Mouse (Mus musculus): ENCODE measurements around the gene Tmed8.

DNA sequence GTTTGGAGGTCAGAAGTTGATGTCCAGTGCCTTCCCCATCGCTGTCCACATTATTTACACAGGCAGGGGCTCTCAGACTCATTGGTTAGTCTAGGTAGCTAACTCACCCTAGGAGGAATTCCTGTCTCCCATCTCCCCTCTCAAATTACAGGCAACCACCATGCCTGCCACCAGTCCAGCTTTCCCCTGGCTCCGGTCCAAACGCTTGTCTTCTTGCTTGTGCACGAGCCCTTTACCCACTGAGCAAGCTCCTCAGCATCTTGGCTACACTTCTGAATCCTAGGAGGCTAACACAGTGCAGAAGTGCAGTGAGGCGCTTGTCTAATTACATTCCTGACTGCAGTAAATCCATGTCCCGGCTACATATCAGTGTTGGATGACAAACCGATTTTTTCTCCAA, 19.1 kb upstream of the Tmed8 start:
- no peak for TF ChIP-seq CTCF (IDR thresholded peaks at IDR 0.05; ENCODE audit: low read depth, low read length)
- TF ChIP-seq EP300 (IDR thresholded peaks at IDR 0.05; ENCODE audit: insufficient read depth, low read depth, low read length), result no peak
- TF ChIP-seq POLR2A (IDR thresholded peaks at IDR 0.05; ENCODE audit: insufficient read depth, low read length), result no peak

Measured in ES-Bruce4 (cell line).